18 mouse cellular contexts compared by ENCODE assay signal in genomic region chr2:32162646-32163045, GRCm38 (mm10). TPM values are rescaled to one million over a fixed set of nuclear protein-coding genes. Genes with fewer than 3 reads are reported as not detected.
A peak's percentile ranks its signal among the peaks of the same experiment; 100 is the strongest.
DNase-seq lines count a peak whose midpoint lies in the region; ATAC-seq lines count a peak whose summit lies in the region.
"Had no signal": no experiment of that assay in that cellular context is flagged by ENCODE, and none has a peak within 500 bp of the region (broad histone marks: within the 10 kb centered on the region; RNA-seq: fewer than 3 reads in every experiment).

No protein-coding gene starts in this region.

- H3K4me3 ChIP-seq in megakaryocyte, embryonic 14.5 days (replicated peaks), result peak overlapping the region; percentile 23
- no peak overlapping the region for H3K4me3 ChIP-seq in liver, embryonic 16.5 days (ENCODE audit: low read depth, low read length)
- H3K4me3 ChIP-seq: embryonic facial prominence, embryonic 10.5 days; forebrain, embryonic 13.5 days; heart, embryonic 13.5 days; hindbrain, embryonic 15.5 days had no signal

- no peak for ATAC-seq in megakaryocyte, adult 5-6 weeks (ENCODE audit: poor library complexity, severe bottlenecking)
- no peak for ATAC-seq in liver, embryonic 16.5 days (ENCODE audit: low read depth)
- ATAC-seq: activated CD4-positive, CD25-positive, alpha-beta regulatory T cell, adult 4 months; forebrain, embryonic 13.5 days; forebrain, postnatal 0 days had no signal

- intact Hi-C loops in left cerebral cortex, postnatal 14 days (cut with DNase I), result no loop called here

- H3K27ac ChIP-seq in liver, embryonic 16.5 days (ENCODE audit: low read length), result peak overlapping the region; percentile 19; the same call in 1 of the 2 replicates
- H3K27ac ChIP-seq: embryonic facial prominence, embryonic 10.5 days; forebrain, embryonic 13.5 days; heart, embryonic 13.5 days; hindbrain, embryonic 15.5 days had no signal

- H3K4me2 ChIP-seq in liver, embryonic 16.5 days (ENCODE audit: low read depth, low read length), result no peak overlapping the region
- H3K4me2 ChIP-seq: forebrain, embryonic 13.5 days; heart, embryonic 13.5 days; hindbrain, embryonic 15.5 days had no signal

- no peaks in the 10 kb centered on the region for H3K27me3 ChIP-seq in megakaryocyte, embryonic 14.5 days (replicated peaks)
- no peaks in the 10 kb centered on the region for H3K27me3 ChIP-seq in liver, embryonic 16.5 days (ENCODE audit: control insufficient read depth, insufficient read depth, low read depth, low read length)
- H3K27me3 ChIP-seq: forebrain, embryonic 13.5 days; heart, embryonic 13.5 days; hindbrain, embryonic 15.5 days had no signal

- no peak overlapping the region for H3K9ac ChIP-seq in liver, embryonic 16.5 days (ENCODE audit: low read depth, low read length)
- H3K9ac ChIP-seq: forebrain, embryonic 13.5 days; forebrain, postnatal 0 days; heart, embryonic 13.5 days; hindbrain, embryonic 15.5 days had no signal

- H3K36me3 ChIP-seq in megakaryocyte, embryonic 14.5 days (replicated peaks; ENCODE audit: low read length), result peaks cover 52% of the 10 kb centered on the region
- no peaks in the 10 kb centered on the region for H3K36me3 ChIP-seq in liver, embryonic 16.5 days (ENCODE audit: control insufficient read depth, insufficient read depth)
- H3K36me3 ChIP-seq: heart, embryonic 13.5 days; hindbrain, embryonic 15.5 days had no signal

- no peaks in the 10 kb centered on the region for H3K9me3 ChIP-seq in megakaryocyte, embryonic 14.5 days
- H3K9me3 ChIP-seq in liver, embryonic 16.5 days (replicated peaks; ENCODE audit: control insufficient read depth, low read length), result no peaks in the 10 kb centered on the region
- H3K9me3 ChIP-seq: forebrain, embryonic 13.5 days; G1E; heart, embryonic 13.5 days; hindbrain, embryonic 15.5 days had no signal

- WGBS in liver, embryonic 16.5 days (ENCODE audit: insufficient replicate concordance), result 55% methylated on average over 4 of the region's 4 CpGs

- DNase-seq in ES-CJ7 (ENCODE audit: low read depth, low spot score), result peak; percentile 84
- DNase-seq in cerebellum, postnatal 36 days, result no peak
- DNase-seq in left cerebral cortex, postnatal 14 days (ENCODE audit: low spot score in 2 of 2), result no peak
- DNase-seq: adrenal gland, postnatal 14 days; cerebellum, adult 11-12 months; cerebellum, adult 9-11 months; forebrain, postnatal 0 days; gastrocnemius, postnatal 36 days; heart, postnatal 36 days had no signal

- peaks cover 96% of the 10 kb centered on the region for H3K4me1 ChIP-seq in megakaryocyte, embryonic 14.5 days
- peaks cover 69% of the 10 kb centered on the region for H3K4me1 ChIP-seq in liver, embryonic 16.5 days (ENCODE audit: control insufficient read depth, low read depth, low read length)

RNA-seq across cellular contexts. Expression of gene Prrc2b, which starts 11.8 kb away (rescaled TPM):
- polyA plus RNA-seq in megakaryocyte, embryonic 14.5 days (2012; ENCODE audit: insufficient read depth, low replicate concordance), result 20.7 and 115 TPM in 2 replicates
- total RNA-seq in megakaryocyte, adult 5-6 weeks (2015), result 26.9 and 27.2 TPM in 2 replicates
- 11.5 and 13.9 TPM in 2 replicates for total RNA-seq in megakaryocyte, adult 5-6 weeks (2017)
- polyA plus RNA-seq in liver, embryonic 16.5 days (2015; fragmentation: Nextera tagmentation; extraction: Ambion mirVana), result 4.5 and 4.7 TPM in 2 replicates
- 100 to 1,000 TPM; 244 to 245 TPM for total RNA-seq in left cerebral cortex, postnatal 14 days (2021)

Comparison
In these comparisons a context has a peak if more than half of its experiments do, and no peak if none do; other contexts are left out.
1. RNA of gene Prrc2b, which starts 11.8 kb away (total RNA-seq): 244 to 245 TPM in left cerebral cortex, postnatal 14 days; 11.5 to 27.2 TPM in megakaryocyte, adult 5-6 weeks; every median in the first group is over 4 times any median in the second.